Mouse (Mus musculus): ENCODE results near the gene Kif2c.
"Not testable (repeated sequence)": the region's sequence is repeated elsewhere in the genome, so short reads cannot be mapped to it uniquely, and the experiment has no call there.

DNA sequence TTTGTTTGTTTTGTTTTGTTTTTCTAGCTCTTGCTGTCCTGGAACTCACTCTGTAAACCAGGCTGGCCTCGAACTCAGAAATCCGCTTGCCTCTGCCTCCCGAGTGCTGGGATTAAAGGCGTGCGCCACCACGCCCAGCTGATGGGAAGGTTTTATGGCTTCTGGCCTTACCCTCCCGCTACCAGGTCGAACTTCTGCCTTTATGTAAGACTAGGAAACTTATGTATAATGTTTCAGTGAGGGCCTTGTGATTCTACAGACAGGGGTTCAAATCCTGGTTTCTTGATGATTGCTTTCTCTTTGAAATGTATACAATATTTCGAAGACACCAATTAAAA lies 289 bp upstream of the Kif2c start:
- TF ChIP-seq CTCF (IDR thresholded peaks at IDR 0.05; ENCODE audit: low read depth, low read length); POLR2A (IDR thresholded peaks at IDR 0.05; ENCODE audit: extremely low read depth, insufficient read depth, low read length): not testable (repeated sequence)
